Mouse (Mus musculus) testis, adult 2 months (tissue): ENCODE results near the gene Grin2a.

ENCODE experiments used
- CTCF ChIP-seq: fragments of 200-500 bp; IDR thresholded peaks from 2 replicates; pipeline ENCODE4 v1.5.1; 2012; ENCODE audit warnings: low read depth, mild to moderate bottlenecking, inconsistent platforms, low read length, moderate library complexity; ENCODE audit not compliant: control insufficient read depth, insufficient read depth, insufficient replicate concordance
- POLR2A ChIP-seq: fragments of 200-500 bp; IDR thresholded peaks from 2 replicates; pipeline ENCODE4 v1.6.1; 2012; ENCODE audit warnings: low read depth, mild to moderate bottlenecking, inconsistent platforms, low read length, moderate library complexity; ENCODE audit not compliant: control insufficient read depth

DNA sequence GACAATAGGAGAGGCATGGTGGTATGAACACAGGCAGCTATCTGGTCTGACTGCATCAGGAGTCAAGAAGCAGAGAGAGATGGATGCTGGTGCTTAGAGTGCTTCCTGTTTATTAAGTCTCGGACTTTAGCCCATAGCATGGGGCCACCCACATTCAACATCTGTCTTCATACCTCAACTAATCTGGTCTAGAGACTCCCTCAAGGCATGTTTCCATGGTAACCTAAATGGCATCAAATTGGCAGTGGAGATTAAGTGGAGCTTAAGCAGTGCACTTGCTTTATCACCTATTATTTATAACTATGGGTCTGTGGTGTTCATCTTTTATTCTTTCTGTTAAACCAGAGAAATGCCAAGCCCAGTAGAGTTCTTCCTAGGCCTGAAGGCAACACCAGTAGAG lies 433.5 kb downstream of the Grin2a start:
- no peak for TF ChIP-seq CTCF
- no peak for TF ChIP-seq POLR2A
